17 mouse cellular contexts compared by ENCODE assay signal in genomic region chr19:44891446-44891845, GRCm38 (mm10).
"Had no signal": no experiment of that assay in that cellular context is flagged by ENCODE, and none has a peak within 500 bp of the region (broad histone marks: within the 10 kb centered on the region; RNA-seq: fewer than 3 reads in every experiment).

No protein-coding gene starts in this region.

- H3K9ac ChIP-seq: limb, embryonic 12.5 days; limb, embryonic 15.5 days; liver, embryonic 14.5 days; liver, postnatal 0 days; lung, embryonic 14.5 days; midbrain, embryonic 12.5 days; midbrain, embryonic 15.5 days; neural tube, embryonic 12.5 days; neural tube, embryonic 15.5 days had no signal

- ATAC-seq: intestine, postnatal 0 days; liver, postnatal 0 days; lung, postnatal 0 days; midbrain, embryonic 15.5 days had no signal

- H3K4me3 ChIP-seq: left cerebral cortex, adult 2 months; limb, embryonic 12.5 days; limb, embryonic 15.5 days; megakaryocyte, embryonic 14.5 days; midbrain, embryonic 12.5 days; midbrain, embryonic 15.5 days; neural tube, embryonic 12.5 days; neural tube, embryonic 15.5 days had no signal

- H3K4me1 ChIP-seq: midbrain, embryonic 15.5 days had no signal

- H3K36me3 ChIP-seq: limb, embryonic 12.5 days; limb, embryonic 15.5 days; midbrain, embryonic 12.5 days; midbrain, embryonic 15.5 days; neural tube, embryonic 12.5 days; neural tube, embryonic 15.5 days had no signal

- DNase-seq: layer of hippocampus, postnatal 36 days; liver, postnatal 0 days; thymus, adult 18-20 months; thymus, postnatal 36 days had no signal

- H3K4me2 ChIP-seq: limb, embryonic 12.5 days; limb, embryonic 15.5 days; liver, embryonic 11.5 days; lung, embryonic 14.5 days; midbrain, embryonic 12.5 days; midbrain, embryonic 15.5 days; neural tube, embryonic 12.5 days; neural tube, embryonic 15.5 days had no signal

- H3K9me3 ChIP-seq: limb, embryonic 12.5 days; limb, embryonic 15.5 days; megakaryocyte, embryonic 14.5 days; midbrain, embryonic 12.5 days; midbrain, embryonic 15.5 days; neural tube, embryonic 12.5 days; neural tube, embryonic 15.5 days had no signal

- H3K27ac ChIP-seq: left cerebral cortex, adult 2 months; limb, embryonic 12.5 days; limb, embryonic 15.5 days; liver, embryonic 14.5 days; midbrain, embryonic 12.5 days; midbrain, embryonic 15.5 days; neural tube, embryonic 12.5 days; neural tube, embryonic 15.5 days had no signal
